Mouse (Mus musculus): ENCODE data around the gene Slc35a5. TPM values are rescaled to one million over a fixed set of nuclear protein-coding genes. Genes with fewer than 3 reads are reported as not detected.

Slc35a5 gene
- total RNA-seq, 2 experiments from 2014 or later, result 45.0 to 50.4 TPM

- peak; percentile 27 to 54 for DNase-seq (ENCODE audit: low spot score in 2 of 2)
- intact Hi-C loops (cut with DNase I), result loop anchor here (10.0 kb wide), 1 partner anchor 358 kb away; the partner anchor contains the start of gene Cd200r1
These were observed 35.9 kb downstream of the Slc35a5 start for GRCm38 (mm10) chr16:45122571-45122970.

- peak; percentile 21 to 32 for DNase-seq (ENCODE audit: low spot score in 2 of 2)
- intact Hi-C loops (cut with DNase I), result loop anchor here (10.0 kb wide), 1 partner anchor 356 kb away; the partner anchor contains the start of gene Cd200r1
These were observed 37.6 kb downstream of the Slc35a5 start for GRCm38 (mm10) chr16:45120844-45121425.

- intact Hi-C loops (cut with DNase I), result no loop called here
- no peak for DNase-seq (ENCODE audit: low spot score in 2 of 2)
These were observed 39.7 kb downstream of the Slc35a5 start for GRCm38 (mm10) chr16:45118760-45119159.

- DNase-seq (ENCODE audit: low spot score in 2 of 2), result no peak
These were observed 41.3 kb downstream of the Slc35a5 start for GRCm38 (mm10) chr16:45117200-45117599.

GRCm38 (mm10) chr16:45110498-45110897 lies 48.0 kb downstream of the Slc35a5 start:
- intact Hi-C loops (cut with DNase I), result no loop called here
- peak in 1 of 2 experiments; percentile 70 for DNase-seq (ENCODE audit: low spot score in 2 of 2)

More at GRCm38 (mm10) chr16:45117200-45117599, 41.3 kb downstream of the Slc35a5 start:
- intact Hi-C loops (cut with DNase I), result no loop called here

- intact Hi-C loops (cut with DNase I), result no loop called here
- DNase-seq (ENCODE audit: low spot score in 2 of 2), result no peak
These were observed 50.2 kb downstream of the Slc35a5 start for GRCm38 (mm10) chr16:45108203-45108878.

- intact Hi-C loops (cut with DNase I), result no loop called here
- peak in 1 of 2 experiments; percentile 79 for DNase-seq (ENCODE audit: low spot score in 2 of 2)
These were observed 53.5 kb downstream of the Slc35a5 start for GRCm38 (mm10) chr16:45104993-45105392.

GRCm38 (mm10) chr16:45100892-45101291 lies 57.6 kb downstream of the Slc35a5 start:
- intact Hi-C loops (cut with DNase I), result no loop called here

GRCm38 (mm10) chr16:45098886-45099210 lies 59.7 kb downstream of the Slc35a5 start:
- peak in 1 of 2 experiments; percentile 21 for DNase-seq (ENCODE audit: low spot score in 2 of 2)
- intact Hi-C loops (cut with DNase I), result loop anchor here (10.0 kb wide), 1 partner anchor 374 kb away; the partner anchor contains the start of gene Nepro

More at GRCm38 (mm10) chr16:45100892-45101291, 57.6 kb downstream of the Slc35a5 start:
- DNase-seq (ENCODE audit: low spot score in 2 of 2), result no peak

- intact Hi-C loops (cut with DNase I), result loop anchor here (10.0 kb wide), 1 partner anchor 374 kb away; the partner anchor contains the start of gene Nepro
- DNase-seq (ENCODE audit: low spot score in 2 of 2), result no peak
These were observed 60.2 kb downstream of the Slc35a5 start for GRCm38 (mm10) chr16:45098186-45098885.

GRCm38 (mm10) chr16:45097467-45097866 lies 61.0 kb downstream of the Slc35a5 start:
- intact Hi-C loops (cut with DNase I), result loop anchor here (10.0 kb wide), 1 partner anchor 373 kb away; the partner anchor contains the start of gene Nepro
- no peak for DNase-seq (ENCODE audit: low spot score in 2 of 2)

- intact Hi-C loops (cut with DNase I), result loop anchor here (10.0 kb wide), 1 partner anchor 371 kb away; the partner anchor contains the start of gene Nepro
- peak in 1 of 2 experiments; percentile 24 for DNase-seq (ENCODE audit: low spot score in 2 of 2)
These were observed 62.7 kb downstream of the Slc35a5 start for GRCm38 (mm10) chr16:45095561-45096482.

GRCm38 (mm10) chr16:45095030-45095429 lies 63.5 kb downstream of the Slc35a5 start:
- DNase-seq (ENCODE audit: low spot score in 2 of 2), result no peak
- intact Hi-C loops (cut with DNase I), result loop anchor here (10.0 kb wide), 1 partner anchor 370 kb away; the partner anchor contains the start of gene Nepro

GRCm38 (mm10) chr16:45094136-45094756 lies 64.3 kb downstream of the Slc35a5 start:
- no peak for DNase-seq (ENCODE audit: low spot score in 2 of 2)
- intact Hi-C loops (cut with DNase I), result loop anchor here (5.0 to 10.0 kb wide), 3 partner anchors 132 to 369 kb away; partner anchors contain the start of genes Gtpbp8 and Nepro

- DNase-seq (ENCODE audit: low spot score in 2 of 2), result no peak
- intact Hi-C loops (cut with DNase I), result loop anchor here (5.0 to 10.0 kb wide), 3 partner anchors 131 to 368 kb away; partner anchors contain the start of genes Gtpbp8 and Nepro
These were observed 65.3 kb downstream of the Slc35a5 start, which contains the start of gene Ccdc80 for GRCm38 (mm10) chr16:45093137-45093731. TSS of gene Ccdc80 (plus strand) at chr16:45093402.

- intact Hi-C loops (cut with DNase I), result loop anchor here (1.0 to 10.0 kb wide), 4 partner anchors 128 to 365 kb away; partner anchors contain the start of genes Gtpbp8 and Nepro
These were observed 68.5 kb downstream of the Slc35a5 start for GRCm38 (mm10) chr16:45090005-45090404.

More at GRCm38 (mm10) chr16:45090005-45090404, 68.5 kb downstream of the Slc35a5 start:
- DNase-seq (ENCODE audit: low spot score in 2 of 2), result peak; percentile 74 to 75
